In the genomic region with DNA sequence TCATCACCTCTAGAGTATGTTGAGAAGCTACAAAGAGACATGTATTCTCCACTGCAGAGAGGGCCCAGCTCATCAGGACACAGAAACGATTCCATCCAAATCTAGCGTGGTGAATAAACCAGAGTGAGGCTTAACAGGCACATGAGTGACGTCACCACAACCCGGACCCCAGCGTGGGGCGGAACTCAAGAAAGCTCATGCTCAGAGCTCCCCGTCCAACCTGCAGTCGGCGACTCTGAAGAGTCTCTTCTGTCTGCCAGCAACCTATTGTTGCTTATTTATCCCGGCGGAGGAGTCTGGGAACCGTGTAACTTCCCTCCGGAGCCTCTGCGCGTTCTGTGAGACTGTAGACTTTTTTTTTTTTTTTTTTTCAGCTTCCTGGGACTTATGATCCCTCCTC, we compare ENCODE assay signal across 1 mouse cellular context.
A peak's percentile ranks its signal among the peaks of the same experiment; 100 is the strongest.
TF ChIP-seq lines count a peak whose summit lies in the region.

No protein-coding gene starts in this region.

TF ChIP-seq in MEL, 35 proteins besides CTCF, POLR2A, EP300 and RAD21 (continued from another document):
- TF ChIP-seq JUND (IDR thresholded peaks at IDR 0.05; ENCODE audit: low read depth, low read length) (no peak), MEF2A (IDR thresholded peaks at IDR 0.05; ENCODE audit: extremely low read depth, insufficient replicate concordance, low read depth, low read length, poor library complexity, severe bottlenecking) (no peak), GATA1 (IDR thresholded peaks at IDR 0.05; ENCODE audit: low read depth, low read length) (0 out of 2 replicates have a peak, but pooled peaks have one; percentile 5), NELFE (IDR thresholded peaks at IDR 0.05; ENCODE audit: low read depth, low read length) (peak; percentile 61), GABPA (IDR thresholded peaks at IDR 0.05; ENCODE audit: low read depth, low read length) (no peak), CHD1 (IDR thresholded peaks at IDR 0.05; ENCODE audit: low read depth, low read length) (0 out of 2 replicates have a peak, but pooled peaks have one; percentile 42), ZNF384 (IDR thresholded peaks at IDR 0.05; ENCODE audit: low read depth, low read length) (peak; percentile 77), MYC (IDR thresholded peaks at IDR 0.05; ENCODE audit: low read depth, low read length) (no peak)
